Mouse (Mus musculus) kidney, adult 2 months (tissue): Measurements from ENCODE around the gene Tenm4.

Source experiments
- CTCF ChIP-seq: fragments of 200-500 bp; conservative IDR thresholded peaks from 2 replicates; pipeline ENCODE4 v1.5.1; 2011; ENCODE audit warnings: low read depth, mild to moderate bottlenecking, control low read depth, low read length, moderate library complexity, mixed read lengths; ENCODE audit not compliant: insufficient read depth, insufficient read length
- POLR2A ChIP-seq: fragments of 200-500 bp; IDR thresholded peaks from one replicate; pipeline ENCODE4 v1.6.1; 2011; ENCODE audit warnings: low read depth, low read length, control low read depth

DNA sequence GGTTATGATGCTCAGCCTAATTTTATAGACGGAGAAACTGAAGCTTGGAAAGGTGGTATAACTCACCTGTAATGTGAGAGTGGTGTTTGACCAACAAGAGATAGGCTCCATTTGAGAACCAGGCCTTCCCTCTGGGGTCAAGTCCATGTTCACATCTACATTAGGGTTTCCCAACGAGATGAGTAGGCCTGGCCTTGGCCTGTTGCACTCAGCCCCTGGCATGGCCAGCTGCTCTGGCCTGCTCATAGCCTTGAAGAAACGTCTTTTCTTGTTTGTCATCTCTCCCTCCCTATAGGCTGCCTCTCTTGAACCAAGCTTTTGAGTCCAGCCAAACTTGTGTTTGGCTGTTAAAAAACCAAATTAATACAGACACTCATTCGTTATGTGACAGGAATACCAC lies 668.5 kb downstream of the Tenm4 start:
- TF ChIP-seq POLR2A (no peak), CTCF (no peak)
